Mouse (Mus musculus): ENCODE results near the gene Slc43a3. TPM values are rescaled to one million over a fixed set of nuclear protein-coding genes. Genes with fewer than 3 reads are reported as not detected.

The Slc43a3 gene
- 158 and 159 TPM in 2 replicates for polyA plus RNA-seq (2012; rRNA removed)
- polyA plus RNA-seq (2014; fragmentation: Nextera tagmentation; extraction: Ambion mirVana): 113 and 124 TPM in 2 replicates

GRCm38 (mm10) chr2:84936474-84937429 lies at the start of gene Slc43a3:
Gene Slc43a3 (plus strand): TSS chr2:84936579.
- H3K9ac ChIP-seq (replicated peaks): peak within 1 kb of the TSS; percentile 99
- ATAC-seq (ENCODE audit: insufficient read depth): peak; percentile 63

GRCm38 (mm10) chr2:84886821-84887281 lies 49.5 kb upstream of the Slc43a3 start:
- Histone ChIP-seq H3K9ac (replicated peaks) (no peak overlapping the region), H3K4me3 (ENCODE audit: insufficient read depth in 1 of 2, low read depth in 2 of 2, low read length in 2 of 2) (peak overlapping the region; percentile 25 to 42), H3K36me3 (replicated peaks; ENCODE audit: control insufficient read depth, insufficient read depth, low read depth) (no peaks in the 10 kb centered on the region), H3K9me3 (ENCODE audit: control insufficient read depth, low read length) (no peaks in the 10 kb centered on the region), H3K4me1 (replicated peaks; ENCODE audit: control insufficient read depth in 2 of 2, insufficient read depth in 2 of 2, low read length in 1 of 2) (0 out of 4 replicates have a peak, but pooled peaks cover 0 to 2% of the 10 kb centered on the region in 2 experiments), H3K4me2 (ENCODE audit: low read depth) (peak overlapping the region; percentile 53), H3K27ac (no peak overlapping the region), H3K27me3 (ENCODE audit: control insufficient read depth, insufficient read depth, low read length) (peaks cover 91% of the 10 kb centered on the region)
- 0% methylated on average over 36 of the region's 39 CpGs for WGBS (ENCODE audit: insufficient replicate concordance)
- ATAC-seq (ENCODE audit: insufficient read depth): no peak
- DNase-seq (ENCODE audit: low read depth in 3 of 3, low spot score in 3 of 3): no peak
- TF ChIP-seq CTCF (IDR thresholded peaks at IDR 0.05; ENCODE audit: low read depth) (no peak), EP300 (IDR thresholded peaks at IDR 0.05; ENCODE audit: low read depth) (no peak)

More at GRCm38 (mm10) chr2:84936474-84937429, at the start of gene Slc43a3:
- peak within 1 kb of the TSS; percentile 96 for H3K27ac ChIP-seq
- DNase-seq (ENCODE audit: low read depth in 3 of 3, low spot score in 3 of 3): peak; percentile 72 to 76 (median 73)
- peaks cover 29 to 34% of the 10 kb centered on the region in 2 experiments for H3K4me1 ChIP-seq (replicated peaks; ENCODE audit: control insufficient read depth in 2 of 2, insufficient read depth in 2 of 2, low read length in 1 of 2)
- H3K36me3 ChIP-seq (replicated peaks; ENCODE audit: control insufficient read depth, insufficient read depth, low read depth): peaks cover 33% of the 10 kb centered on the region
- peak within 1 kb of the TSS; percentile 87 for H3K4me2 ChIP-seq (ENCODE audit: low read depth)
- TF ChIP-seq CTCF (IDR thresholded peaks at IDR 0.05; ENCODE audit: low read depth) (peak; percentile 32; the same call in 1 of the 2 replicates), EP300 (IDR thresholded peaks at IDR 0.05; ENCODE audit: low read depth) (no peak)
- H3K9me3 ChIP-seq (ENCODE audit: control insufficient read depth, low read length): no peaks in the 10 kb centered on the region
- peak within 1 kb of the TSS; percentile 95 to 100 for H3K4me3 ChIP-seq (ENCODE audit: insufficient read depth in 1 of 2, low read depth in 2 of 2, low read length in 2 of 2)
- 3% methylated on average over 38 of the region's 38 CpGs for WGBS (ENCODE audit: insufficient replicate concordance)
- no peaks in the 10 kb centered on the region for H3K27me3 ChIP-seq (ENCODE audit: control insufficient read depth, insufficient read depth, low read length)

GRCm38 (mm10) chr2:84887411-84888271 lies 48.7 kb upstream of the Slc43a3 start:
- no peak overlapping the region for H3K9ac ChIP-seq (replicated peaks)
- H3K4me3 ChIP-seq (ENCODE audit: insufficient read depth in 1 of 2, low read depth in 2 of 2, low read length in 2 of 2): peak overlapping the region; percentile 4 to 42; a peak in 3 of 4 replicates
- ATAC-seq (ENCODE audit: insufficient read depth) (0 out of 2 replicates have a peak, but pooled peaks have one; percentile 1), DNase-seq (ENCODE audit: low read depth in 3 of 3, low spot score in 3 of 3) (no peak)
- peaks cover 86% of the 10 kb centered on the region for H3K27me3 ChIP-seq (ENCODE audit: control insufficient read depth, insufficient read depth, low read length)
- H3K9me3 ChIP-seq (ENCODE audit: control insufficient read depth, low read length): no peaks in the 10 kb centered on the region
- under 1% methylated on average over 58 of the region's 58 CpGs for WGBS (ENCODE audit: insufficient replicate concordance)
- H3K36me3 ChIP-seq (replicated peaks; ENCODE audit: control insufficient read depth, insufficient read depth, low read depth): no peaks in the 10 kb centered on the region
- no peak overlapping the region for H3K27ac ChIP-seq
- no peak for TF ChIP-seq EP300 (IDR thresholded peaks at IDR 0.05; ENCODE audit: low read depth)
- no peak for TF ChIP-seq CTCF (IDR thresholded peaks at IDR 0.05; ENCODE audit: low read depth)
- peak overlapping the region; percentile 53 for H3K4me2 ChIP-seq (ENCODE audit: low read depth)
- 0 out of 4 replicates have a peak, but pooled peaks cover 0 to 2% of the 10 kb centered on the region in 2 experiments for H3K4me1 ChIP-seq (replicated peaks; ENCODE audit: control insufficient read depth in 2 of 2, insufficient read depth in 2 of 2, low read length in 1 of 2)

GRCm38 (mm10) chr2:84888657-84889315 lies 47.6 kb upstream of the Slc43a3 start:
- Histone ChIP-seq H3K9me3 (ENCODE audit: control insufficient read depth, low read length) (no peaks in the 10 kb centered on the region), H3K27me3 (ENCODE audit: control insufficient read depth, insufficient read depth, low read length) (peaks cover 82% of the 10 kb centered on the region), H3K9ac (replicated peaks) (no peak overlapping the region), H3K4me2 (ENCODE audit: low read depth) (peak overlapping the region; percentile 26; the same call in 1 of the 2 replicates), H3K4me1 (replicated peaks; ENCODE audit: control insufficient read depth in 2 of 2, insufficient read depth in 2 of 2, low read length in 1 of 2) (0 out of 4 replicates have a peak, but pooled peaks cover 0 to 2% of the 10 kb centered on the region in 2 experiments), H3K4me3 (ENCODE audit: insufficient read depth in 1 of 2, low read depth in 2 of 2, low read length in 2 of 2) (peak overlapping the region in 1 of 2 experiments; percentile 23; a peak in 2 of 4 replicates), H3K27ac (no peak overlapping the region), H3K36me3 (replicated peaks; ENCODE audit: control insufficient read depth, insufficient read depth, low read depth) (no peaks in the 10 kb centered on the region)
- peak; percentile 45 to 58 (median 51) for DNase-seq (ENCODE audit: low read depth in 3 of 3, low spot score in 3 of 3)
- TF ChIP-seq CTCF (IDR thresholded peaks at IDR 0.05; ENCODE audit: low read depth): peak; percentile 78
- TF ChIP-seq EP300 (IDR thresholded peaks at IDR 0.05; ENCODE audit: low read depth): no peak
- WGBS (ENCODE audit: insufficient replicate concordance): 6% methylated on average over 28 of the region's 28 CpGs
- ATAC-seq (ENCODE audit: insufficient read depth): no peak

Data from liver, embryonic 14.5 days (tissue).